Mouse (Mus musculus) cerebellum, postnatal 36 days (tissue): ENCODE data around the gene Arl14ep.

Experiments
- DNase-seq, 2 experiments: peaks; one replicate each; pipeline ENCODE4 v3.0.0; 2021 to 2022; ENCODE audit warnings: mixed read lengths in 2 of 2

The Arl14ep gene

DNA sequence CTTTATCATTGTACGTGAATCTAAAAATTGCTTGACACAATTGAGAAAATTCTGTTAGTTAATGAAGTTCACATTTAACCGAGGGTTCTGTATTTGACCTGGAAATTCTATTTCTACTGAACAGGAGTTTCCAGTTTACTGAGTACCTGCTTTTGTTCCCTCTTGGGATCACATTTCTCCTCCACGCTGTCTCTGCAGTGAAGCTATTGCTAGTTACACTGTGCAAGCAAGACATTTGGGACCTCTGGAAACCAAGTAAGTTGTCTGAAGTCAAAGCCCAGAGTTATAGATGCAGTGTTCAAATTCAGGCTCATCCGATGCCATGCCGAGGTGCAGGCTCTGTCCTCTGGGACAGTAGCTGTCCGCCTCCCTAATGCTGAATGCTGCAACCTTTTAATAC lies 19.2 kb downstream of the Arl14ep start:
- no peak for DNase-seq

- peak; percentile 75 to 76 for DNase-seq
Measured at GRCm38 (mm10) chr2:106942451-106942850, 31.8 kb downstream of the Arl14ep start.

DNA sequence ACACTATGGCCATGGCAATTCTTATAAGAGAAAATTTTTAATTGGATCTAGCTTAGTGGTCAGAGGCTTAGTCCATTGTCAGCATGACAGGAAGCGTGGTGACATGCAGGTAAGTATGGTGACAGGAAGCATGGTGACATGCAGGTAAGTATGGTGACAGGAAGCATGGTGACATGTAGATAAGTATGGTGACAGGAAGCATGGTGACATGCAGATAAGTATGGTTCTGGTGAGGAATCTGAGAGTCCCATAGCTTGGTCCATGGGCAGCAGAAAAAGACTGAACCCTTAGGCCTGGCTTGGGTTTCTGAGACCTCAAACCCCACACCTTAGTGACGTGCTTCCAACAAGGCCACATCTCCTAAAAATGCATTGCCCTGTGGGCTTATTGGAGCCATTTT lies 38.5 kb downstream of the Arl14ep start:
- DNase-seq: no peak

DNA sequence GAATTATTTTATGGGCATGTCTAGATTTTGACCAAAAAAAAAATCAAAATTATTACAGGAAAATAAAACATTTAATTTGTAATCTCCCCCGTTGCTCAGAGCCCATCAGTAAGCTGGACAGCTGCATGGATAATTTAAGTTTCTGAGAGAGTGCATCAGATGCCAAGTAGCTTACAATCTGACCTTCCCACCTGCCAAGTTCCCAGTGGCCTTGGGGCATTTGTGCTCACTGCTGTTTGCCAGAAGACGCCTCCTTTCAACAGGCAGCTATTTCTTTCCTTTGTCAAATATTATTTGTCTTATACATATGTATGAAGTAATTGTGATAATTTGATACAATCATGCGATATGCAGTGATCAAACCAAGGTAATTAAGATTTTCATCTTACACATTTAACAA lies 44.3 kb downstream of the Arl14ep start:
- no peak for DNase-seq
